Mouse (Mus musculus): ENCODE data around the gene Hfe.

Hfe gene

GRCm38 (mm10) chr13:23744421-23745380 is 34.0 kb upstream of the Hfe start:
- DNase-seq (ENCODE audit: low spot score): no peak

- DNase-seq (ENCODE audit: low spot score): no peak
Measured at GRCm38 (mm10) chr13:23743963-23744362, 33.3 kb upstream of the Hfe start.

GRCm38 (mm10) chr13:23743215-23743614 is 32.6 kb upstream of the Hfe start:
- DNase-seq (ENCODE audit: low spot score): no peak

- no peak for DNase-seq (ENCODE audit: low spot score)
Measured at GRCm38 (mm10) chr13:23742007-23742406, 31.4 kb upstream of the Hfe start.

- no peak for DNase-seq (ENCODE audit: low spot score)
Measured at GRCm38 (mm10) chr13:23740910-23741309, 30.3 kb upstream of the Hfe start.

- DNase-seq (ENCODE audit: low spot score): no peak
Measured at GRCm38 (mm10) chr13:23740256-23740840, 29.7 kb upstream of the Hfe start.

DNA sequence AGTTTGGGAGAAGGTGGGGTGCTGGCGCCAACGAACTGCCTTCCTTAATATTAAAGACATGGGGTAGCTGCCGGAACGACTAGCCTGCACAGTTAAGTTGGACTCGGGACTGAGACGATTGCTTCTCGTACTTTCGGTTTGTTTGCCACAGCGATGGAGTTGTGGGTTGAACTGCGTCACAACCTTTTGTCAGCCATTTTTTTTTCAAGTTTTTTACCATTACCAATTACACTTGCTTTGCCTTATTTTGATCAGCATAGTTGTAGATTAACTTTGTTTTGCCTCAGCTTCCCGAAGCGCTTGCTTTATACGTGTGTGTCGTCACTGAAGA is 29.2 kb upstream of the Hfe start:
- no peak for DNase-seq (ENCODE audit: low spot score)

GRCm38 (mm10) chr13:23739069-23739921 is 28.6 kb upstream of the Hfe start:
- DNase-seq (ENCODE audit: low spot score): peak; percentile 85

DNA sequence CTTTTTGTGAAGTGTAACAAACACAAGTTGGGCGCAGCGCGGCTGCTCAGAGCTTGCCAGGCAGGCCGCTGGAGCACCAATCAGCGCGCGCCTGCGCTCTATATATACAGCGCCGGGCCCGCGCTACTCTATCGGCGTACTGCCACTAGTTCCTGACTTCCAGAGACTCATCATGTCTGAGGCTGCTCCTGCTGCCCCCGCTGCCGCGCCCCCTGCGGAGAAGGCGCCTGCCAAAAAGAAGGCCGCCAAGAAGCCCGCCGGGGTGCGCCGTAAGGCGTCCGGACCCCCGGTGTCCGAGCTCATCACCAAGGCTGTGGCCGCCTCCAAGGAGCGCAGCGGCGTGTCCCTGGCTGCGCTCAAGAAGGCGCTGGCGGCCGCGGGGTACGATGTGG is 28.0 kb upstream of the Hfe start, which contains the start of gene Hist1h1c:
Gene Hist1h1c, plus strand, starts transcription at position 132 of the 392 bp plus-strand sequence.
- DNase-seq (ENCODE audit: low spot score): peak; percentile 92

DNA sequence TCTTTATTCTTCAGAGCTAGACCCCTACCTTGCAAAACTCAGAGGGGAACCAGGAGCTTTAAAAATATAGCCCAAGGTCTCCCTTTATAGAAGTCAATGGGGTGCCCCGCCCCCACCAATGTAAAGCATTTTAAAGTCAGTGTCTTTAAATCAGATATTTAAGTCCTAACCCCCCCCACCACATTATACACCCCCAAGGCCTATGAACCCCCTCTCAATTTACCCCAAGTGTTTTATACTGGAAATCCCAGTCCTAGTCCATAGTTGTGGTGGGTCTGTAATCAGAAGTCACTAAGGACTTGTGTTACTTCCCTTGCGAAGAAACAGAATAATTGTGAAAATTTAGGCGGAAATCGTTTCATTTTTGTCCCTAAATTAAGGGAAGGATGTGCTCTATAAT is 27.4 kb upstream of the Hfe start:
- DNase-seq (ENCODE audit: low spot score): peak; percentile 60

- DNase-seq (ENCODE audit: low spot score): no peak
Measured at GRCm38 (mm10) chr13:23737091-23737490, 26.4 kb upstream of the Hfe start.

DNA sequence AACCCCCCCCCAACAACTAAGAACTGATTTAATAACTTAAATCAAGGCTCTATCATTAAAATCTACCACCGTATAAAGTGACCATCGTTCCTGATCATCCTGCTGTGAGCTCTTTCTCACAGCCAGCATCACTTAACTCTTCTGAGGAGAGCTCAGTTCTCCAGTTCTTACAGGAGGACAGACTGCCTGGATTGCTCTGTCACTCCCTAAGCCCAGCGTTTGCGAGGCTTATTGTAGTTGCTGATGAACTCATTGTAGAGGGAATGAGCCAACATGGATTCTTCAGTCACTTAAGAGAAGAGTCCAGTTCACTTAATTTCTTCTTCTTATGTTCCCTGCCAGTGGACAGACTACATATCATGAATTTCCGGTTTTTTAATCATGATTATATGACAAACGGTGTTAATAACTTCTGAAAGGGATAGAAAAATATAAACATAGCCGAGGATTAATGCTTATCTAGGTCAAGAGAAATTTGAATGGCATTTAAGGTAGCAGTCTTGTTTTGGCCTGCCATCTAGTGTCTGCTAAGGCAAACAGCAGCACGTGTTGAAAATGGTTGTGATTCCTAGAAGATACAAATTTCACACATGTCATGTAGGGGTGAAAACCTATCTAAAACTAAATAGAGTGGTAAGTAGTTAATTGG is 21.6 kb upstream of the Hfe start:
- no peak for DNase-seq (ENCODE audit: low spot score)

GRCm38 (mm10) chr13:23730479-23730878 is 19.8 kb upstream of the Hfe start:
- DNase-seq (ENCODE audit: low spot score): no peak

DNA sequence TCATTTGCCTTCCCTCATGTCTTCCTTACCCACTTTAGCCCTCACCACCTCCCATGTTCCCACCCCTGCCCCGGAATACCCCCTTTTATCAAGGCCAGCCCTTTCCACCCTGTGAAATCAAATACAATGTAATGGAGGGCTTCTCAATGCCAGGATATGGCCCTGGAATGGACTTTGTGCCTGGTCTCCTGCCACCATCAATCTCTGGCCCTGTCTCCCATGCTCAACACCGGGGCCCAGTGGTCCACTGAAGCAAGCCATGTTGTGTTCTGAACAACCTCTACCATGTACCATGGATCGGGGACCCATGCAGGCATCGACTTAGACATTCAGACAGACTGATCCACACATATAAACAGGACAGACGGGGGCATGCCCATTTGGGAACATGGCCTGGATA is 19.1 kb upstream of the Hfe start:
- no peak for DNase-seq (ENCODE audit: low spot score)

GRCm38 (mm10) chr13:23729192-23729525 is 18.5 kb upstream of the Hfe start:
- DNase-seq (ENCODE audit: low spot score): no peak

DNA sequence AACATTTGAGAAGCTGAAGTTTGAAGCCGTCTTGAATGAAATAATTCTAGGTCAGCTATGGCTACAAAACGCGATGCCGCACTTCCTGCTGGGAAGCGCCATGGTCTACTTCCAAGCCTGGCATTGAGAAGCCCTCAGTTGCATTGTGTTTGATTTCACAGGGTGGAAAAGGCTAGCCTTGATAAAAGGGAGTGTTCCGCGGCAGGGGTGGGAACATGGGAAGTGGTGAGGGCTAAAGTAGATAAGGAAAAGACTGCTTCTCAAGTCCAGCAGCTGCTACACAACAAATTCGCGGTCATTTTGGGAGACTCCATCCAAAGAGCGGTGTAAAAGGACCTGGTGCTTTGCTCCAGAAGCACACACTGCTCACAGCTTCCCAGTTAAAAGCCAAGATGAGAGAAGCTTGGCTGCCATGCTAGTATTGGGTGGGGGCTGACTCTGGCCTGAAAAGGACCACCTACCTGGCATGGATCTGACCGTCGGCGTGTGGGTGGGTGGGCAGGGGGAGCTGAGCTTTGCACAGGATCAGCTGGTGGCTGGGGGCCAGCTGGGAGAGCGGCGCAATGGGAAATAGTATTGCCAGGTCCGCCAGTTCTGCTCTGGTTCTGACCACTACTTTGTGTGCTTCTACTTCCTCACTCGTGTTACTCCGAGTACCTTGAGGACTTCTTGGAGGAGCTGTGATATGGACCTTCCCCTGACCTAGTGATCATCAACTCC is 18.0 kb upstream of the Hfe start:
- no peak for DNase-seq (ENCODE audit: low spot score)

DNA sequence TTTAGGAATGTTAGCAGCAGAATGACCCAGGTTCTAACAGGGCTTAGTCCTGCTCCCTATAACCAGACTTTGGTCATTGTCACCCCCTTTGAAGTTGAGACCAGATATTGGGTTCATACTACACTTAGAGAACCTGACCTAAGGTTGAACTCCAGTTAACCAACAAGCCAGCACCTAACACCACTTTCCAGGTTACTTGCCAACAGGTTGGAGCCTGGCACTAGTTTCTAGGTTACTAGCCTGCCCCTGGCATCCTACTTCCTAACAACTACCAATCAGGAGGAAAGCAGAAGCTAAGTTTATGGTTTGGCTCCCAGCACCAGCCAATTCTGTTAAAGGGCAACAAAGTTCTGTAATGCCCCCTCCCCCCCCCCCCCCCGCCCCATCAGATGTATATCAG is 14.6 kb upstream of the Hfe start:
- DNase-seq (ENCODE audit: low spot score): no peak

DNA sequence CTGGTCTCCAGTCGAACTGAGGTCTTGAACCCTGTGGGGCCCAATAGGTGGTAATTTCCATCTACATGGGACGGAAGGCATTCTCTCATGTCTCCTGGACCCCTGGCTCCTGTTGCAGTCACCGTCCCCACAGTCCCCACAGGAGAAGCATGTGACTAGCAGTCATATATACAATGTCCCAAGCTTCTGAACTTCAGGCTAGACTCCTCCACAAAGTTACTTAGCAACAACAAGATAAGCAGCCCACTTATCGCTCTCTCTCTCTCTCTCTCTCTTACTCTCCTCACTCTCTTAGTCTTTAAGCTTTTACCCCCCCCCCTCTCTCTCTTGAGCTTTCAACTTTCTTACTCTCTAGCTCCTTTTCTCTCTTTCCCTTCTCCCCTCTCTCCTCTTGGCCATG is 13.6 kb upstream of the Hfe start:
- DNase-seq (ENCODE audit: low spot score): no peak

- peak; percentile 28 for DNase-seq (ENCODE audit: low spot score)
Measured at GRCm38 (mm10) chr13:23717593-23718245, 7.1 kb upstream of the Hfe start.

- peak; percentile 37 for DNase-seq (ENCODE audit: low spot score)
Measured at GRCm38 (mm10) chr13:23717176-23717575, 6.5 kb upstream of the Hfe start.

All from testis, postnatal 10 days (tissue).